Mouse (Mus musculus) midbrain, embryonic 16.5 days (tissue): ENCODE data around the gene Gm20388. TPM values are rescaled to one million over a fixed set of nuclear protein-coding genes. Genes with fewer than 3 reads are reported as not detected.
A peak's percentile ranks its signal among the peaks of the same experiment; 100 is the strongest.

ENCODE experiments used
- ATAC-seq: fragments of 200-750 bp; cut with Nextera tagmentation; 2 replicates; pipeline ENCODE4 v1.8.0; 2017; ENCODE audit warnings: moderate TSS enrichment
- H3K27ac ChIP-seq: fragments of 300-500 bp; sonication (generic); 2 replicates; pipeline ENCODE4 v1.5.1; 2014; ENCODE audit warnings: mild to moderate bottlenecking, low read length, mixed read lengths
- H3K27me3 ChIP-seq: fragments of 300-500 bp; sonication (generic); 2 replicates; pipeline ENCODE4 v1.6.1; 2014; ENCODE audit warnings: low read depth, low read length, mixed read lengths; ENCODE audit not compliant: control insufficient read depth, insufficient read depth
- H3K36me3 ChIP-seq: fragments of 300-500 bp; sonication (generic); 2 replicates; pipeline ENCODE4 v1.6.1; 2014; ENCODE audit warnings: mild to moderate bottlenecking, low read length, moderate library complexity, mixed read lengths; ENCODE audit not compliant: control insufficient read depth, insufficient read depth
- H3K4me1 ChIP-seq: fragments of 300-500 bp; sonication (generic); 2 replicates; pipeline ENCODE4 v1.6.1; 2014; ENCODE audit warnings: mild to moderate bottlenecking, low read length, mixed read lengths; ENCODE audit not compliant: control insufficient read depth, insufficient read depth
- H3K4me2 ChIP-seq: fragments of 300-500 bp; sonication (generic); 2 replicates; pipeline ENCODE4 v1.6.1; 2014; ENCODE audit warnings: mild to moderate bottlenecking, low read length, mixed read lengths
- H3K4me3 ChIP-seq: fragments of 300-500 bp; sonication (generic); 2 replicates; pipeline ENCODE4 v1.5.1; 2014; ENCODE audit warnings: low read depth, mild to moderate bottlenecking, low read length, moderate library complexity, mixed read lengths
- H3K9ac ChIP-seq: fragments of 300-500 bp; sonication (generic); 2 replicates; pipeline ENCODE4 v1.6.1; 2014; ENCODE audit warnings: low read depth, low read length, mixed read lengths
- H3K9me3 ChIP-seq: fragments of 300-500 bp; sonication (generic); replicated peaks from 2 replicates; pipeline ENCODE4 v1.6.1; 2014; ENCODE audit warnings: mild to moderate bottlenecking, low read length, mixed read lengths; ENCODE audit not compliant: control insufficient read depth, poor library complexity, severe bottlenecking
- WGBS: fragments of 180-500 bp; shearing (Covaris S2); extraction: QIAGEN DNeasy Blood & Tissue Kit; methylation state at CpG from one replicate; pipeline ENCODE4 v1.1.7; 2014; 5-methylcytosine and 5-hydroxymethylcytosine counted together
- polyA plus RNA-seq: library from polyadenylated mRNA; unstranded; fragments of >200 nt; fragmentation: Nextera tagmentation; extraction: Ambion mirVana; gene quantifications from 2 replicates; pipeline ENCODE4 v1.2.1, GENCODE M21; 2015

The Gm20388 gene
- polyA plus RNA-seq, 1 experiment from 2014 or later, result 7.5 TPM

DNA sequence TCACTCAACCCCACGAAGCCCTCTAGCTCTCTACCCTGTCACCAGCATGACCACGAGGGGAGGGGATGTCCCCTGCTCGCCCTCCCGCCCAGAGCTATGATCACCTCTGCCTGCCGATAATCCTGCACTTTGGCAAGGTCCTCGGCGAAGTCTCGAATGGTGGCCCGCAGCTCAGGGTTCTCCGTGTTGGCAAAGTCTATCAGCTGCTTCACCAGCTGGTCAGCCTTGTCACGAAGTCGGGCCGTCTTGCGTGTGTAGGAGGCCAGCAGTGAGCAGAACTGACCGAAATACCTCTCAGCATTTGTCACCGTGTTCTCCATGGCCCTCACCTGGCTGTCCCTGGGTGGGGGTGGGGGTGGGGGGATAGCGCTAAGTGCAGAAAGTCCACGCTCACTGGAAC is 264.0 kb downstream of the Gm20388 start:
- H3K4me2 ChIP-seq, result no peak overlapping the region
- no peaks in the 10 kb centered on the region for H3K9me3 ChIP-seq
- H3K27me3 ChIP-seq, result no peaks in the 10 kb centered on the region
- H3K9ac ChIP-seq, result no peak overlapping the region; the same call in 1 of the 2 replicates
- H3K4me3 ChIP-seq, result no peak overlapping the region
- WGBS, result 48% methylated on average over 18 of the region's 18 CpGs
- no peak for ATAC-seq
- H3K27ac ChIP-seq, result no peak overlapping the region
- H3K4me1 ChIP-seq, result peaks cover 34% of the 10 kb centered on the region
- H3K36me3 ChIP-seq, result no peaks in the 10 kb centered on the region

DNA sequence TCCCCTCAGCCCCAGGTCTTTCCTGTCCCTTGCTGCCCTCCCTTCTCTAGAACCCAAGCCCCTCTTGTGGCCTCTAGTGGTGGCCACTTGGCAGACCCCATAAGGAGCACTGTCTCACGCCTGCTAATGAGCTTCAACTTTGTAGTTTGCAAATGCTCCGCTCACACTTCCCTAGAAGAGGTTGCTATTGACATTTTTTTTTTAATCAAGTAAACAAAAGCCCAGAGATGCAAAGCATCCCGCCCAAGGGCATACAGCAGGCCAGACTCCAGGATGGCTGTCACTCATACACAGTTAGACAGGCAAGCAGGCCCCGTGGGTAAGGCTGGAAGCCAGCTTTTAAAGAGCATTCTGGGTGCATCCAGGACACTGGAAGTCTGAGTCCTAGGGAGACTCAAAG is 266.0 kb downstream of the Gm20388 start:
- Histone ChIP-seq H3K4me1 (peaks cover 34% of the 10 kb centered on the region), H3K27ac (peak overlapping the region; percentile 84), H3K27me3 (no peaks in the 10 kb centered on the region), H3K36me3 (no peaks in the 10 kb centered on the region), H3K9ac (peak overlapping the region; percentile 51), H3K9me3 (no peaks in the 10 kb centered on the region), H3K4me3 (no peak overlapping the region), H3K4me2 (peak overlapping the region; percentile 48)
- ATAC-seq, result peak; percentile 13
- WGBS, result 7% methylated on average over 4 of the region's 4 CpGs

DNA sequence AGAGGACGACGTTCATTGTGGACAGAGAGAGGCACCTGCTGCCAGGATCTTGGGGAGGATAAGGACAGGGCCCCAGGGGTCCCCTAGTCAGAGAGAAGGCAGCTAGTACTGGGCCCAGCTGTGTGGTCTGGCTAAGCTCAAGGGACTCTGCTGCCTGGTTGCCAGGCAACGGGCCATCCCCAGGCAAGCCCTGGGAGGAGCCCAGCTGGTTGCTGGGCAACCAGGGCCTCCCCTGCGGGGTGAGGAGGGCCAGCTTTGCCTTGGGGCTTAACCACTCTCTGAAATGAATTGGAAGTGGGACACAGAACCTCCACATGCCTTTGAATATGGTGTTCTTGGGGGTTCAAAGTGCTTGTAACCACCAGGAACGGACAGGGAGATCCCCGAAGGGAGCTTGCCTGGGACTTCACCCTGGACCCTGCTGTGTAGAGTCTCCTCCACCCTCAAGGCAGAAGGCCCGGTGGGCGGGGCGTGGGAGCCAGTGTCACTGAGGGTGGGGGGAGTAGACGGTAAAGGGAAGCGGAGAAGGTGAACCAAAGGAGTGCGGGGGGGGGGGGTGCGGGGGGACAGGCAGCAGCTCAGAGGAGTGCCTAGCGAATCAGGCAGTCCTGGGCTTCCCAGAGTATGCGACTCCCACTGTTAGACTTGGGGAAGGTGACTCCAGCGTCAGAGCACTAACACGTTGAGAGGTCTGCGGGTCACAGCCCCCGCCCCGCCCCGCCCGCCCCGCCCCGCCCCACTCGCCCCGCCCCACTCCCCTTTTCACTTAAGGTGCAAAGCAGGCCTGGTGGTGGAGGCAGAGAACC is 266.9 kb downstream of the Gm20388 start, which contains the start of gene Fam92b:
Fam92b (minus strand) TSS at position 149 of the 806 bp plus-strand sequence.
- ATAC-seq, result peak; percentile 79
- Histone ChIP-seq H3K4me3 (no peak within 1 kb of the TSS), H3K27ac (peak within 1 kb of the TSS; percentile 84)

DNA sequence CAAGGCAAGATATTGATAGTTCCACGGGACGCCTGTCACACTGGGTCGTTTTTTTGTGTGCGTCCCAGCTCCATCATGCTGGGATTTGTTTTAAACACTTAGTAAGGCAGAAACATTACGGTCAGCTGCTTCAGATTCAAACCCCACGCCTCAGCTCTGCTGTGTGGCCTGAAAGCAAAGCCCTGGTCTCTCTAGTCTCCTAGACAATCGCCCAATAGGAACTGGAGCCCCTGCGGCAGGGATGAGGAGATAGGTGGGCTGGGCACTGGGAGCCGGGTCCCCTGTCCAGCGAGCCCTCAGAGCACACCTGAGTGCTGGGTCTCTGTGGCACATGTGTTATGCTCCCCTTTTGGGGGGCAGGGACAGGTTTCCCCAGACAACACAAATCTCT is 267.5 kb downstream of the Gm20388 start:
- peaks cover 34% of the 10 kb centered on the region for H3K4me1 ChIP-seq
- H3K27ac ChIP-seq, result peak overlapping the region; percentile 84
- ATAC-seq, result no peak
- H3K36me3 ChIP-seq, result no peaks in the 10 kb centered on the region
- H3K9me3 ChIP-seq, result no peaks in the 10 kb centered on the region
- WGBS, result 3% methylated on average over 10 of the region's 10 CpGs
- H3K4me2 ChIP-seq, result peak overlapping the region; percentile 48; the same call in 1 of the 2 replicates
- no peak overlapping the region for H3K4me3 ChIP-seq
- peak overlapping the region; percentile 22; the same call in 1 of the 2 replicates for H3K9ac ChIP-seq
- H3K27me3 ChIP-seq, result no peaks in the 10 kb centered on the region

More for the DNA sequence above, 266.9 kb downstream of the Gm20388 start, which contains the start of gene Fam92b:
- Histone ChIP-seq H3K9me3 (no peaks in the 10 kb centered on the region), H3K4me2 (peak within 1 kb of the TSS; percentile 48), H3K9ac (peak within 1 kb of the TSS; percentile 51), H3K4me1 (peaks cover 34% of the 10 kb centered on the region), H3K36me3 (no peaks in the 10 kb centered on the region), H3K27me3 (no peaks in the 10 kb centered on the region)
- WGBS, result 0% methylated on average over 20 of the region's 26 CpGs

GRCm38 (mm10) chr8:120179027-120179431 is 268.4 kb downstream of the Gm20388 start:
- peaks cover 34% of the 10 kb centered on the region for H3K4me1 ChIP-seq
- H3K27me3 ChIP-seq, result no peaks in the 10 kb centered on the region
- under 1% methylated on average over 10 of the region's 10 CpGs for WGBS
- no peaks in the 10 kb centered on the region for H3K9me3 ChIP-seq
- peak overlapping the region; percentile 68 for H3K27ac ChIP-seq
- no peaks in the 10 kb centered on the region for H3K36me3 ChIP-seq
- H3K4me3 ChIP-seq, result no peak overlapping the region
- H3K9ac ChIP-seq, result no peak overlapping the region; the same call in 1 of the 2 replicates
- ATAC-seq, result peak; percentile 73
- peak overlapping the region; percentile 54 for H3K4me2 ChIP-seq

- WGBS, result 43% methylated on average over 7 of the region's 7 CpGs
- no peak for ATAC-seq
- H3K9ac ChIP-seq, result no peak overlapping the region
Observed at GRCm38 (mm10) chr8:120180445-120180970, 269.9 kb downstream of the Gm20388 start.

GRCm38 (mm10) chr8:120181274-120181673 is 270.6 kb downstream of the Gm20388 start:
- no peak for ATAC-seq
- peaks cover 46% of the 10 kb centered on the region for H3K4me1 ChIP-seq
- H3K4me3 ChIP-seq, result no peak overlapping the region
- no peaks in the 10 kb centered on the region for H3K9me3 ChIP-seq
- no peak overlapping the region for H3K9ac ChIP-seq
- no peaks in the 10 kb centered on the region for H3K27me3 ChIP-seq
- no peaks in the 10 kb centered on the region for H3K36me3 ChIP-seq
- no peak overlapping the region for H3K4me2 ChIP-seq
- no peak overlapping the region for H3K27ac ChIP-seq
- WGBS, result 89% methylated on average over 5 of the region's 5 CpGs

More at GRCm38 (mm10) chr8:120180445-120180970, 269.9 kb downstream of the Gm20388 start:
- no peaks in the 10 kb centered on the region for H3K27me3 ChIP-seq
- no peak overlapping the region for H3K4me3 ChIP-seq
- H3K4me2 ChIP-seq, result no peak overlapping the region
- peaks cover 41% of the 10 kb centered on the region for H3K4me1 ChIP-seq
- no peak overlapping the region for H3K27ac ChIP-seq
- H3K9me3 ChIP-seq, result no peaks in the 10 kb centered on the region
- H3K36me3 ChIP-seq, result no peaks in the 10 kb centered on the region

DNA sequence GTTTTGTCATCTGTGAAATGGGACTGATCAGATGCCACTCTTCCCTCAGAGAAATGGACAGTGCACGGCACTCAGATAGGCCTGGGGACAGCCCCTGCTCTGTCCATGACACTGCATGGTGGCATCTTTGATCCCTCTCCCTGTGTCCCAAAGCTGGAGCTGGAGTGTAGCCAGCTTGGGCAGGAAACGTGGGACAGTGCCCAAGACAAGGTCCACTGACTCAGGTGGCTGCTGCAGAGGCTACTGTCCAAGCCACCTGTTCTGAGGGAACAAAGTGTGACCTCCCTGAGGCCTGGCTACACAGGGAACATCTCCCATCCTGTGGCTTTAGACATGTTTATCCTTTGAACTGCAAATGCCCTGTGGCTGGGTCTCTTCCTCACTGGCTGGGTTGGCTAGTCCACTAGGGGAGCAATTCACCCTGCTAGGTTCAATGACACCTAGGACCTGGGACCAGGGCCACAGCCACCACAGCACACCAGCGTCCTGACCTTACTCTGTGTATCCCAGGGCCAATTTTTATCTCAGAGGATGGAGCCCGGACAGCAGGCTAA is 271.3 kb downstream of the Gm20388 start:
- H3K27ac ChIP-seq, result no peak overlapping the region
- no peak overlapping the region for H3K4me3 ChIP-seq
- no peak overlapping the region for H3K9ac ChIP-seq
- WGBS, result 83% methylated on average over 4 of the region's 4 CpGs
- H3K27me3 ChIP-seq, result no peaks in the 10 kb centered on the region
- H3K4me1 ChIP-seq, result peaks cover 41% of the 10 kb centered on the region
- no peaks in the 10 kb centered on the region for H3K9me3 ChIP-seq
- ATAC-seq, result no peak
- no peak overlapping the region for H3K4me2 ChIP-seq
- H3K36me3 ChIP-seq, result no peaks in the 10 kb centered on the region

GRCm38 (mm10) chr8:120184366-120184765 is 273.7 kb downstream of the Gm20388 start:
- WGBS, result 36% methylated on average over 9 of the region's 9 CpGs
- ATAC-seq, result no peak
- no peak overlapping the region for H3K27ac ChIP-seq

More at GRCm38 (mm10) chr8:120184366-120184765, 273.7 kb downstream of the Gm20388 start:
- Histone ChIP-seq H3K9ac (no peak overlapping the region), H3K4me1 (peaks cover 19% of the 10 kb centered on the region), H3K27me3 (no peaks in the 10 kb centered on the region), H3K4me3 (no peak overlapping the region), H3K4me2 (no peak overlapping the region), H3K36me3 (no peaks in the 10 kb centered on the region), H3K9me3 (no peaks in the 10 kb centered on the region)
